Mouse (Mus musculus) G1E (cell line): Measurements from ENCODE around the gene Eif2a.

Source experiments
- CTCF ChIP-seq: IDR thresholded peaks from 2 replicates; pipeline ENCODE4 v1.5.1; 2012; ENCODE audit warnings: low read depth, low read length, inconsistent platforms, mixed read lengths
- GATA1 ChIP-seq: IDR thresholded peaks from 2 replicates; pipeline ENCODE4 v1.6.1; 2012; ENCODE audit warnings: borderline replicate concordance, low read length, inconsistent platforms, mixed read lengths
- POLR2AphosphoS5 ChIP-seq: IDR thresholded peaks from 2 replicates; pipeline ENCODE4 v1.6.1; 2012; ENCODE audit warnings: low read depth, low read length, inconsistent platforms; ENCODE audit not compliant: insufficient replicate concordance

- TF ChIP-seq POLR2AphosphoS5 (no peak), GATA1 (no peak), CTCF (no peak)
These were observed 11.0 kb downstream of the Eif2a start for GRCm38 (mm10) chr3:58536573-58536972.
